Comparison of ENCODE assay signal across 17 mouse cellular contexts in genomic region chr12:55565206-55565605, GRCm38 (mm10). TPM values are rescaled to one million over a fixed set of nuclear protein-coding genes. Genes with fewer than 3 reads are reported as not detected.
"Had no signal": no experiment of that assay in that cellular context is flagged by ENCODE, and none has a peak within 500 bp of the region (broad histone marks: within the 10 kb centered on the region; RNA-seq: fewer than 3 reads in every experiment).

Gene Aldoart2 (plus strand): TSS chr12:55565239.

- DNase-seq: kidney, adult 11 months; kidney, adult 9 months; kidney, postnatal 36 days; lung, embryonic 14.5 days; lung, postnatal 10 days; lung, postnatal 4 days; midbrain, embryonic 14.5 days had no signal

- H3K27me3 ChIP-seq: limb, embryonic 13.5 days; liver, embryonic 15.5 days; neural tube, embryonic 15.5 days had no signal

RNA-seq across cellular contexts. Expression of gene Aldoart2, which starts in this region (rescaled TPM):
- total RNA-seq: left cerebral cortex, adult 8-10 months; left cerebral cortex, postnatal 25 days; megakaryocyte, adult 5-6 weeks had no signal
- polyA plus RNA-seq: kidney, postnatal 0 days; limb, embryonic 13.5 days; liver, embryonic 15.5 days; lung, embryonic 14.5 days; midbrain, embryonic 10.5 days; midbrain, embryonic 14.5 days; stomach, postnatal 0 days; urinary bladder, adult 2 months had no signal
